Mouse (Mus musculus) liver, embryonic 18 days (tissue): ENCODE results near the gene Trmu. TPM values are rescaled to one million over a fixed set of nuclear protein-coding genes. Genes with fewer than 3 reads are reported as not detected.

Source experiments
- polyA plus RNA-seq: library from polyadenylated mRNA; depleted of rRNA; stranded (reverse); fragments of >200 nt; gene quantifications from 2 replicates; pipeline ENCODE4 v1.2.3, GENCODE M21; 2012; rRNA removed

Gene Trmu
- 13.9 and 17.7 TPM in 2 replicates for polyA plus RNA-seq

DNA sequence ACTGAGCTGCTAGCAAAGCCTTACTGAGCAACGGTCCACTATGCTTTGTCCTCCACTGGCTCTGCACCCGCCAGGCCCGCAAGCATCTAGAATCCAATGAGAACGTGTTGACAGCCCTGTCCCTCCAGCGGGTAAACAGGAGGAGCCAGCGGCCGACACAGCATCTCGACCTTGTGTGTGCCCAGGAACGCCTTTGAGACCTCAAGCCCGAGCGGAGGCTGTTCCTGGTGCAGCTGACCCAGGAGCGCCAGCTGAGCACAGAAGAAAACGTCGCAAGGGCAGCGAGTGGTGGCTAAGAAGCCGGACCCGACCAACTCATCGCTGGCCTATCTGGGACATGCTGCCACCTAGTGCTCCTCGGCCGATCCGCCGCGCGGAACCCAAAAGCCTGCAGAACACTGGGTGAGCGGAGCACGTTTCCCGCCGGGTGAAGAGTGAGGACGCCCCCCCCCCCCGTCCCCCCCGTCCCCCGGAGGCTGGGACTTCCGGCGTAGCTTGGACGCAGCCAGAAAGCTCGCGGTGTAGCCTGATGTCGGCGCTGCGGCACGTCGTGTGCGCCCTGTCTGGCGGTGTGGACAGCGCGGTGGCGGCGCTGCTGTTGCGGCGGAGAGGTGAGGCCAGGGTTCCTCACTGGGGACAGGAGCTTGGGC is at the start of gene Trmu:
Gene Trmu (plus strand): TSS at position 465 of the 650 bp plus-strand sequence.

DNA sequence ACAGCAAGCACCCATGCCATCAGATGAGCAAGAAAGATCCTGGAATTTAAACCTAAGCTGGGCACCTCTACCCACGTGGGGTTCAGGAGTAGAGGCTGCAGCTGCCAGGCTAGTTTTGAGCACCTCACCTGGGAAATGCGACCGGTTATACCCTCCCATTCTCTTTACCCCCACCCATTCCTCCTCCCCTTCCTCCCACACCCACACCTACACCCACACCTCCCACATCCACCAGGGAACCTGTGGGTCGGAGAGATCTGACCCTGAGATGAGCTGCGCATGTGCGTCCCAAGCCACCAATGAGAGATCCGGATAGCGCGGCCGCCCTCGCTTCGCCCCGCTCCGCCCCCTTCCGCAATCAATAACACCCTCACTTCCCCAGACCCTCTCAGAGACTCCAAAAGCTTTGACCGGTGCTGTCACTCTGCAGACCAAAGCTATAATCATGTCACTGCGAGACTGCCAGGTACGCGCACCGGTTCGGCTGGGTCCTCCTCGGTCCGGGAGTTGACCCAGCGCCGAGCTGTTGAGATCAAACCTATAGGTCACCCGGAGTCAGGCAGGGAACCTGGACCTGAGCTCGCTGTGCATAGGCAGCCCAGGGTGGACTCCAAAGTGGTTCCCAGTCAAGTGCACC is 47.0 kb upstream of the Trmu start, which contains the start of gene Ttc38:
Gene Ttc38 (plus strand): TSS at position 353 of the 637 bp plus-strand sequence.

DNA sequence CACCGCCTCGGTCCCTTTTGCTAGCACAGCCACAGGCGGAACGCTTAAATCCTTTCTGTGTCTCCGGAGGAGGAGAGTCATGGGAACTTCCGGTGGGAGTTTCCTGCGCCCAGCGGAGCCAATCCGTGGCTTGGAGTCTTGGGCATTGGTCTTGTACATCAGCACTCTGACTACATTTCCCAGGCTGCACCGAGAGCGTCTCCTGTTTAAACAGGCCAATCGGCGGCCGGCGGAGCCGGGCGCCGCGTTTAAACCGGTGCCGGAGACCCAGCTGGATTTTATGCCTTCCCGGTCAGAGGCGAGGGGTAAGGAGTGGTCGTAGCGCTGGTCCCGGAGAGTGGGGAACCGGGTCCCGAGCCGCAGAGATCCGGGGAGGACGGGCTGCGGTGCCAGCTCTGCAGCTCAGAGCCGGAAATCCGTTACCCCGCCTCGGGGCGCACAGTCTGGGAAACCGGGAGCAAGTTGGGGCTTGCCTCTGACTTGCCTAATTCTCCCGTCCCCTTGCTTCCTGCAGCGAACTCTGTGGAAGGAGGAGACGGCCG is 19.6 kb upstream of the Trmu start, which contains the start of gene Gtse1:
Gene Gtse1 (plus strand): TSS at position 256 of the 542 bp plus-strand sequence.

Other genes with a start within 250 kb of the Trmu start
- 74.5 and 79.8 TPM in 2 replicates for gene Ppara, start 144.3 kb upstream of the Trmu start, polyA plus RNA-seq
- 11.8 and 12.6 TPM in 2 replicates for gene Cdpf1, start 67.6 kb upstream of the Trmu start, polyA plus RNA-seq
- gene Pkdrej, start 57.6 kb upstream of the Trmu start, polyA plus RNA-seq: 0.05 and 0.06 TPM in 2 replicates
- 6.8 and 7.7 TPM in 2 replicates for gene Ttc38, start 47.0 kb upstream of the Trmu start, polyA plus RNA-seq
- gene Gtse1, start 19.6 kb upstream of the Trmu start, polyA plus RNA-seq: 8.9 and 10.1 TPM in 2 replicates
- 0.15 and 0.17 TPM in 2 replicates for gene Celsr1, start 154.5 kb downstream of the Trmu start, polyA plus RNA-seq
- gene Gramd4, start 178.4 kb downstream of the Trmu start, polyA plus RNA-seq: 6.1 and 6.4 TPM in 2 replicates